ENCODE assay signal across 11 mouse cellular contexts in genomic region chr15:25710876-25711275, GRCm38 (mm10).
"Had no signal": no experiment of that assay in that cellular context is flagged by ENCODE, and none has a peak within 500 bp of the region (broad histone marks: within the 10 kb centered on the region; RNA-seq: fewer than 3 reads in every experiment).

No protein-coding gene starts in this region.

- DNase-seq: liver, postnatal 0 days; lung, adult 2 months; lung, postnatal 14 days; lung, postnatal 36 days; retina, postnatal 1 day; right cerebral cortex, adult 18-20 months; right cerebral cortex, postnatal 25 days; right cerebral cortex, postnatal 4 days; spleen, adult 18-20 months; thymus, adult 2 months; thymus, postnatal 25 days had no signal
